Mouse (Mus musculus) limb, embryonic 12.5 days (tissue): ENCODE results near the gene Kalrn. TPM values are rescaled to one million over a fixed set of nuclear protein-coding genes. Genes with fewer than 3 reads are reported as not detected.

ENCODE experiments used
- ATAC-seq: fragments of 200-750 bp; cut with Nextera tagmentation; 2 replicates; pipeline ENCODE4 v1.8.0; 2017; ENCODE audit warnings: low read depth, moderate TSS enrichment; ENCODE audit not compliant: insufficient number of reproducible peaks, insufficient read depth, low FRiP score, low TSS enrichment
- H3K27ac ChIP-seq: fragments of 300-500 bp; sonication (generic); 2 replicates; pipeline ENCODE4 v1.5.1; 2016; ENCODE audit warnings: mild to moderate bottlenecking, moderate library complexity
- H3K27me3 ChIP-seq: fragments of 300-500 bp; sonication (generic); 2 replicates; pipeline ENCODE4 v1.6.1; 2016; ENCODE audit warnings: mild to moderate bottlenecking, moderate library complexity
- H3K36me3 ChIP-seq: fragments of 300-500 bp; sonication (generic); 2 replicates; pipeline ENCODE4 v1.6.1; 2016; ENCODE audit warnings: mild to moderate bottlenecking, moderate library complexity
- H3K4me1 ChIP-seq: fragments of 300-500 bp; sonication (generic); replicated peaks from 2 replicates; pipeline ENCODE4 v1.6.1; 2016
- H3K4me2 ChIP-seq: fragments of 300-500 bp; sonication (generic); 2 replicates; pipeline ENCODE4 v1.6.1; 2016; ENCODE audit warnings: mild to moderate bottlenecking, moderate library complexity
- H3K4me3 ChIP-seq: fragments of 300-500 bp; sonication (generic); replicated peaks from 2 replicates; pipeline ENCODE4 v1.5.1; 2016; ENCODE audit warnings: mild to moderate bottlenecking
- H3K9ac ChIP-seq: fragments of 300-500 bp; sonication (generic); replicated peaks from 2 replicates; pipeline ENCODE4 v1.6.1; 2016; ENCODE audit warnings: mild to moderate bottlenecking, moderate library complexity
- H3K9me3 ChIP-seq: fragments of 300-500 bp; sonication (generic); 2 replicates; pipeline ENCODE4 v1.6.1; 2016; ENCODE audit warnings: mild to moderate bottlenecking, moderate library complexity
- WGBS: fragments of 180-500 bp; shearing (Covaris S2); methylation state at CpG from one replicate; pipeline ENCODE4 v1.1.7; 2016; 5-methylcytosine and 5-hydroxymethylcytosine counted together
- polyA plus RNA-seq: library from polyadenylated mRNA; unstranded; fragments of >200 nt; fragmentation: Nextera tagmentation; extraction: Ambion mirVana; gene quantifications from 2 replicates; pipeline ENCODE4 v1.2.1, GENCODE M21; 2016

The Kalrn gene
- polyA plus RNA-seq, 1 experiment from 2014 or later: 13.1 TPM

DNA sequence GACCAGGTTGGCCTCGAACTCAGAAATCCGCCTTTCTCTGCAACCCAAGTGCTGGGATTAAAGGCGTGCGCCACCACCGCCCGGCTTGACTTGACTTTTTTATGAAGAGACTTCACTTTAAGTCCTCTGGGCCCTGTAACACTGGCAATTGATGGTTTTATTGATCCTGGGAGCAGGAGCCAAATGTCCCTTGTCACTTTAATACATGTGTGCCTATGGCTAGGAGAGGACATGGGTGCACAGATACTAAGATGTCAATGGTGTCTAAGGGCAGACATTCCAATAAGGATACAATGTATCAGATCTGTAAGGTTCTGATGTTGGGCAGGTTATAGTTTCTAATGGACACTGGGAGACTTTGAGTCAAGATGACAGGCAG is 637.9 kb downstream of the Kalrn start:
- peaks cover 18% of the 10 kb centered on the region; the same call in 1 of the 2 replicates for H3K36me3 ChIP-seq
- H3K9me3 ChIP-seq: no peaks in the 10 kb centered on the region
- H3K4me1 ChIP-seq: peaks cover 52% of the 10 kb centered on the region
- no peak overlapping the region for H3K9ac ChIP-seq
- H3K4me2 ChIP-seq: no peak overlapping the region
- no peak for ATAC-seq
- no peak overlapping the region for H3K4me3 ChIP-seq
- 92% methylated on average over 6 of the region's 6 CpGs for WGBS
- H3K27me3 ChIP-seq: no peaks in the 10 kb centered on the region
- H3K27ac ChIP-seq: no peak overlapping the region

DNA sequence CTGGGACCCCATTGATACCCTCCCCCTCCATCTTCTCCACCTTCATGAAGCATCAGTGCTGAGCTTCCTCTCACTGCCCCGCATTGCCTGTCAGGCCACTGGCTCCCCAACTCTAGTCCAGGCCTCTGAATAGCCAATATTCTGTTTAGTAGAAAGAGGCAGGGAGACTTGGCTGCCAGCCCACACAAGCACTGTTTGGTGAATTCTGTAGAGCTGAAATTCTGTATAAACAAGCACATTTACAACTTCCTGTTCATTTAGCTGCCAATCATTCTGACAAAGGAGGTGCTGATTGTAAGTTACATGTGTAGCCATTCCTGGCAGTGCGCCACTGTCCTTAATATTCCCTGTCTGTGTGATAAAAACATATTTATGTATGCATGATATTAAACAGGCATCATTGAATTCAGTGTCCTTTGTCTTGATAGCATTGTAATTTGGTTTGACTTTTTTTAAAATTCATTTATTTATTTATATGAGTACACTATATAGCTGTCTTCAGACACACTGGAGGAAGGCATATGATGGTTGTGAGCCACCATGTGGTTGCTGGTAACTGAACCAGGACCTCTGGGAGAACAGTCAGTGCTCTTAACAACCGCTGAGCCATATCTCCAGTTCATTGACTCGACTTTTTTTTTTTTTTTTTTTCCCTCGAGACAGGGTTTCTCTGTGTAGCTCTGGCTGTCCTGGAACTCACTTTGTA is 638.5 kb downstream of the Kalrn start:
- H3K4me3 ChIP-seq: no peak overlapping the region
- H3K27me3 ChIP-seq: no peaks in the 10 kb centered on the region
- H3K9ac ChIP-seq: 0 out of 2 replicates have a peak overlapping the region, but pooled peaks have one; percentile 9
- H3K4me2 ChIP-seq: no peak overlapping the region
- no peak for ATAC-seq
- H3K9me3 ChIP-seq: no peaks in the 10 kb centered on the region
- peaks cover 48% of the 10 kb centered on the region for H3K4me1 ChIP-seq
- H3K27ac ChIP-seq: peak overlapping the region; percentile 87
- 51% methylated on average over 5 of the region's 5 CpGs for WGBS
- H3K36me3 ChIP-seq: peaks cover 20% of the 10 kb centered on the region; the same call in 1 of the 2 replicates

GRCm38 (mm10) chr16:33933411-33933810 is 639.9 kb downstream of the Kalrn start:
- H3K4me3 ChIP-seq: no peak overlapping the region
- H3K27ac ChIP-seq: no peak overlapping the region
- 94% methylated on average over 11 of the region's 11 CpGs for WGBS
- no peak for ATAC-seq
- H3K9me3 ChIP-seq: no peaks in the 10 kb centered on the region
- H3K4me1 ChIP-seq: peaks cover 33% of the 10 kb centered on the region
- peaks cover 21% of the 10 kb centered on the region; the same call in 1 of the 2 replicates for H3K36me3 ChIP-seq
- no peaks in the 10 kb centered on the region for H3K27me3 ChIP-seq
- no peak overlapping the region for H3K9ac ChIP-seq
- no peak overlapping the region for H3K4me2 ChIP-seq

DNA sequence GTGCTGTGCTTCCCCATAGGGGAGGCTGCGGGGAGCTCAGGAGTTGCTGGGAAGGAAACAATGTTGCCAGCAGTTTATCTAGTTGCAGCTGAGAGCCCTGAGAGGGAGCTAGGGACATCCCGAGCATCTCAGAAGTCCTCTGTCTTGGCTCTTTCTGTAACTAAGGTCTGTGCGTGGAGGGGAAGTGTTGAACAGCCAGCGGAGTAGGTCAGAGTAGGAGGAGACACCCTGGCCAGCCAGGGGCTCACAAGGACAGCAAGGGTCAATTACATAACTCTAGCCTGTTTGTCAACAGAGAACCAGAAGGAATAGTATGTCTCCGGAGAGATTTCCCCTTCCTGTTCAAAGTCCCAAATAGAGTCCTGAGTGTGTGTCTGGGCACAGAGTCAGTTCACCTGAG is 641.2 kb downstream of the Kalrn start:
- Histone ChIP-seq H3K27me3 (no peaks in the 10 kb centered on the region), H3K9me3 (no peaks in the 10 kb centered on the region), H3K9ac (no peak overlapping the region), H3K4me2 (no peak overlapping the region), H3K36me3 (peaks cover 21% of the 10 kb centered on the region; the same call in 1 of the 2 replicates), H3K27ac (0 out of 2 replicates have a peak overlapping the region, but pooled peaks have one; percentile 35), H3K4me3 (no peak overlapping the region), H3K4me1 (peaks cover 22% of the 10 kb centered on the region)
- 72% methylated on average over 5 of the region's 5 CpGs for WGBS
- ATAC-seq: no peak

DNA sequence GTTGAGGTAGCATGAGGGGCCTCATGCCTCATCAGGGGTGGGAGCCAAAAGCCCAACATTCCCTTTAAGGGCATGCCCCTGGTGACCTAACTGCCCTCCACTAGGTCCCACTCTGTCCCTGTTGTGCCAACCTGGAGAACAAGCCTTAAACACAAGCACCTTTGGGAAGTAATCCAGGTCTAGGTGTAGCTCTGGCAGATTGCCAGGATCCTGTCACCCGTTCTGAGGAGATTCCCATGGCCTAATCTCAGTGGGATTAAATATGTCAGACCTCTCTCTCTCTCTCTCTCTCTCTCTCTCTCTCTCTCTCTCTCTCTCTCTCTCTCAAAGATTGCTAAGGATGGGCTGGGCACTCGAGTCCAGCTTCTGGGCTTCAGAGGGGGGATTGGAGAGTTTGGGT is 641.6 kb downstream of the Kalrn start:
- ATAC-seq: no peak
- H3K36me3 ChIP-seq: peaks cover 21% of the 10 kb centered on the region; the same call in 1 of the 2 replicates
- 75% methylated on average over 2 of the region's 2 CpGs for WGBS

GRCm38 (mm10) chr16:33930785-33931184 is 642.5 kb downstream of the Kalrn start:
- WGBS: 83% methylated on average over 6 of the region's 6 CpGs
- H3K4me2 ChIP-seq: no peak overlapping the region
- no peak overlapping the region for H3K4me3 ChIP-seq
- H3K9me3 ChIP-seq: no peaks in the 10 kb centered on the region
- H3K27ac ChIP-seq: no peak overlapping the region
- H3K27me3 ChIP-seq: no peaks in the 10 kb centered on the region
- peaks cover 22% of the 10 kb centered on the region for H3K4me1 ChIP-seq
- H3K9ac ChIP-seq: no peak overlapping the region
- peaks cover 24% of the 10 kb centered on the region; the same call in 1 of the 2 replicates for H3K36me3 ChIP-seq
- no peak for ATAC-seq

More for the DNA sequence above, 641.6 kb downstream of the Kalrn start:
- H3K27ac ChIP-seq: no peak overlapping the region
- no peaks in the 10 kb centered on the region for H3K27me3 ChIP-seq
- peaks cover 22% of the 10 kb centered on the region for H3K4me1 ChIP-seq
- no peaks in the 10 kb centered on the region for H3K9me3 ChIP-seq
- H3K4me2 ChIP-seq: no peak overlapping the region
- no peak overlapping the region for H3K9ac ChIP-seq
- H3K4me3 ChIP-seq: no peak overlapping the region

- ATAC-seq: no peak
- H3K4me3 ChIP-seq: no peak overlapping the region
- H3K9me3 ChIP-seq: no peaks in the 10 kb centered on the region
- no peak overlapping the region for H3K27ac ChIP-seq
- no peaks in the 10 kb centered on the region for H3K27me3 ChIP-seq
- peaks cover 13% of the 10 kb centered on the region for H3K4me1 ChIP-seq
- no peak overlapping the region for H3K4me2 ChIP-seq
- WGBS: 84% methylated on average over 9 of the region's 9 CpGs
- no peak overlapping the region for H3K9ac ChIP-seq
- H3K36me3 ChIP-seq: peaks cover 24% of the 10 kb centered on the region; the same call in 1 of the 2 replicates
These were observed 644.4 kb downstream of the Kalrn start for GRCm38 (mm10) chr16:33928788-33929462.

GRCm38 (mm10) chr16:33927263-33927824 is 646.0 kb downstream of the Kalrn start:
- Histone ChIP-seq H3K9me3 (no peaks in the 10 kb centered on the region), H3K36me3 (peaks cover 19% of the 10 kb centered on the region; the same call in 1 of the 2 replicates), H3K4me3 (no peak overlapping the region), H3K4me2 (no peak overlapping the region), H3K27me3 (no peaks in the 10 kb centered on the region), H3K9ac (no peak overlapping the region), H3K27ac (no peak overlapping the region), H3K4me1 (peaks cover 22% of the 10 kb centered on the region)
- ATAC-seq: no peak
- 88% methylated on average over 6 of the region's 6 CpGs for WGBS

DNA sequence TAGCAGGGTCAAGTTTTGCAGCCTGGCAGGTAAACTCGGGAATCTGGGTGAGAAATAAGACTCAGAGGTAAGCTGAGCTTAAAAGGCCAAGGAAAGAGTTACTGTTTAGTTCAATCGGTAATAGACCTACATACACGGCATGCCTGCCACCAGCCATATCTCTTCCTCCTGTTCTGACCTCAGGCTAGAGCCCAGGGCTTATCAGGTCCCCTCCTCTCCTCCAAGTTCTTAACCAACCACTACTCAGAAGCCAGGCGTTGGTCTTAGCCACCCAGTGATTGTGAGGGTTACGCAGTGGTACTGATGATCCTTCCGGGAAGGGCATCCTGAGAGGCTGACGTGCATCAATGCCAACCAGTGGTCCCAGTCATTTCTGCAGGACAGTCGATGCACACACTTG is 649.6 kb downstream of the Kalrn start:
- H3K9me3 ChIP-seq: no peaks in the 10 kb centered on the region
- H3K36me3 ChIP-seq: peaks cover 24% of the 10 kb centered on the region
- no peak overlapping the region for H3K4me2 ChIP-seq
- H3K9ac ChIP-seq: no peak overlapping the region
- 85% methylated on average over 8 of the region's 8 CpGs for WGBS
- 0 out of 2 replicates have a peak overlapping the region, but pooled peaks have one; percentile 12 for H3K27ac ChIP-seq
- ATAC-seq: no peak
- no peak overlapping the region for H3K4me3 ChIP-seq
- H3K27me3 ChIP-seq: no peaks in the 10 kb centered on the region
- peaks cover 37% of the 10 kb centered on the region for H3K4me1 ChIP-seq

- 0 out of 2 replicates have a peak overlapping the region, but pooled peaks have one; percentile 21 for H3K4me2 ChIP-seq
- ATAC-seq: no peak
- peaks cover 38% of the 10 kb centered on the region for H3K4me1 ChIP-seq
- H3K4me3 ChIP-seq: no peak overlapping the region
- no peaks in the 10 kb centered on the region for H3K9me3 ChIP-seq
- WGBS: 17% methylated on average over 5 of the region's 5 CpGs
- H3K36me3 ChIP-seq: peaks cover 28% of the 10 kb centered on the region
- no peak overlapping the region for H3K9ac ChIP-seq
- peak overlapping the region; percentile 80 for H3K27ac ChIP-seq
- H3K27me3 ChIP-seq: no peaks in the 10 kb centered on the region
These were observed 650.4 kb downstream of the Kalrn start for GRCm38 (mm10) chr16:33923001-33923316.
